Mouse (Mus musculus) lung, postnatal 0 days (tissue): ENCODE measurements around the gene Ccdc63.

ENCODE experiments used
- CTCF ChIP-seq: IDR thresholded peaks from 2 replicates; pipeline ENCODE4 v1.5.1; 2016; ENCODE audit warnings: antibody characterized with exemption, mild to moderate bottlenecking
- EP300 ChIP-seq: IDR thresholded peaks from 2 replicates; pipeline ENCODE4 v1.6.1; 2016; ENCODE audit warnings: antibody characterized with exemption, mild to moderate bottlenecking, control low read depth

GRCm38 (mm10) chr5:122063204-122063933 lies 77.3 kb downstream of the Ccdc63 start:
- TF ChIP-seq CTCF = no peak
- no peak for TF ChIP-seq EP300
